Mouse (Mus musculus): ENCODE results near the gene Id3.
"Not testable (repeated sequence)": the region's sequence is repeated elsewhere in the genome, so short reads cannot be mapped to it uniquely, and the experiment has no call there.

The Id3 gene

DNA sequence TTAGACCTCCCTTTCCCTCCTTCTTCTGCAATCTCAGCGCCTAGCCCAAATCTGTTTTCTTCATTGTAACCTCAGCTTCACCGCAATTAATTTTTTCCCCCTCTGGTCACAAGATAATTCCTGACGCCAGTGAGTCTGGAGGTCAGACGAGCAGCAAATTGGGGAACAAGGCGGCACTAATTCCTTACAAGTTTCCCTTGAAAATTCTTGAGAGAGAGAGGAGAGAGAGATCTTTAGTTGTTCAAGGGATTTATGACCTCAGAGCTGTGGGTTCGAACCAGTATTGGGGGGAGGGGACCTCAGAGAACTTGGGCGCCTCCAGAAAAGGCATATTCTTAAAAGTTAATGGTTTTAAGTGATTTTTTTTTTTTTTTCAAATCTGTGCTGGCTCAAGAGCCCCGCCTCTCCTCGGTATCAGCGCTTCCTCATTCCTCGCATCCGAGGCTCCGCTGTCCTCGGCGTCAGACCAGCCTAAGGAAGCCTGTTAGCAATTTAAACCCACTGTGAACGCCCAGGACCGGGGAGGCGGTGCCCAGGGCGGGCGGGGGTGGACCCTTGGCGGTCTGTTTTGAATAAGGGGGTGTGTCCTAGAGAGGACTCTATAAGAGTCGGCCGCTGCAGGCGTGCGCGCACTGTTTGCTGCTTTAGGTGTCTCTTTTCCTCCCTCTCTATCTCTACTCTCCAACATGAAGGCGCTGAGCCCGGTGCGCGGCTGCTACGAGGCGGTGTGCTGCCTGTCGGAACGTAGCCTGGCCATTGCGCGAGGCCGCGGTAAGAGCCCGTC, at the start of gene Id3:
Gene Id3, plus strand, starts transcription at position 305 of the 784 bp plus-strand sequence.
- DNase-seq: peak; percentile 59 to 60

GRCm38 (mm10) chr4:136094519-136095219, 48.6 kb upstream of the Id3 start:
- DNase-seq: peak in 1 of 2 experiments; percentile 30

DNA sequence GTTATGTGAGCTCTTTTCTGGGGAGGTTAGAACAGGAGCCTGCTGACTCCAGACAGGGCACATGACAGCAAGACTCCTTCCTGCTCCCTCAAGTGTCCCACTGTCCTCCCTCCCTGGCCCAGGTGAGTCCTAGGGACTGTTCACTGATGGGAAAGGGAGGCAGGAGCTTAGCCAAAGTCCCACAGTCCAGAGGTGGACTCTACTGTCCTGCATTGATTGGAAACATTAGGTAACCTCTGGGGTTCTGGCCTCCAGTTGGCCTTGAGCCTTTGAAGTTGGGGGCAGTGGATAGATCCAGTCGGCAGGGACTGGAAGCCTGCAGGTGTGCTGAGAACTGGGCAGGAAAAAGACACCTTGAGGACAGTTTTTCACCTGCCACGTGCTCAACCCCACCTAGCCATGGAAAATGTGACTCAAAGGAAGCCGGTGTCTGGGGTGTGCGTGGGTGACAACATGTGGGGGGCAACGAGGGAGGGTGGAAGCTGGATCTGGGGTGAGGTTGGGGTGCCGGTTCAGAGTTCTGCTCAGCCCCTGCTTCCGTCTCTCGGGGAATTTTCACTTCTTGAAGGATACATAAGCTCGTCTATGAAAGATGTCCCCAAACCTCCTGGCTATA, 47.7 kb upstream of the Id3 start:
- no peak for DNase-seq

GRCm38 (mm10) chr4:136096446-136097113, 46.7 kb upstream of the Id3 start:
- DNase-seq: no peak

DNA sequence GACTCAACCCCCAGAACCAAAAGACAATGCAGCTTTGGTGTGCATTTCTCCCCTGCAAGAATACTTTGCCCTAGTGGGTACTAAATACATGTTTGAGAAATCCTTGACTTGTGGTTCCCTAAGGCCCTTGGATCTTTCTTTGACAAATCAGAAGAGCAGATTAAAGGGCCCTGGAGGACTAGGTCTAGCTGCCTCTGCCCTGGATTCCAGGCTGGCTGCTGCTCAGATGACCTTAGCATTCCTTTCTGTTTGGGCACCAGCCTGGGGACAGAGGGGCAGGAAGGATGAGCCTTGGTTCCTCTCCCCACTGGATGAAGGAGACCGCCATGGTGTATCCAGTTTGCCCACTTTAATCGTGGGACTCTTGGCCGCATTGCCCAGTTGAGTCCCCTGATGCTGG, 44.9 kb upstream of the Id3 start:
- DNase-seq: no peak

DNA sequence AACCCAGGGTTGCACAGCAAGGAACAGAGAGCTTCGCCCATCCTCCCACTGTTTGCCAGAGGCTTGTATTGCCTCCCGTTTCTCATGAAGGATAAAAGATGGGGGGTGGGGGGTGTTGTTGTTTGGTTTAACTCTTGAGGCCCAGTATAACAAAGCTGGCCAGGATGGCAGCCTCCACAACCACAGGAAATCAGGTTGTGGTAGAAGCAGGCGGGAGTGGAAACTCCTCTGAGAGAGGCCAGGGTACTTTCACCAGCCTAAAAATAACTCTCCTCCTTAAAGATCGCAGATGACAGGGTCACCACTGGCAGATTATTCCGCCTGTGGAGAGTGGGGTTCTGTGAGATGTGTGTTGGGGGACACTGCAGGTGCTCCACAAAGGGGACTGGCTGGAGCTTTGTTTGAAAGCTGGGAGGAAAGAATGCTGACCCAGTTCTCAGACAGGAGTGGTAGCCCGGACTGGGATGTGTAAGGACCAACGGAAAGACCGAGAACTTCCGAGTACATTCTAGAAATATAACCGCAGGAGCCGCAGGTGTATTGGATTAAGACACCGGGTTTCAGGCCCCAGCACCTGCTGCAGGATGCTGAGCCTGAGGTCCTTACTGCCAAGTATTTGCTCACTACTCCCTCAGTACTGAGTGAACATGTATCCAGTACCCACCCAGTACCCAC, 42.8 kb upstream of the Id3 start:
- DNase-seq: no peak

DNA sequence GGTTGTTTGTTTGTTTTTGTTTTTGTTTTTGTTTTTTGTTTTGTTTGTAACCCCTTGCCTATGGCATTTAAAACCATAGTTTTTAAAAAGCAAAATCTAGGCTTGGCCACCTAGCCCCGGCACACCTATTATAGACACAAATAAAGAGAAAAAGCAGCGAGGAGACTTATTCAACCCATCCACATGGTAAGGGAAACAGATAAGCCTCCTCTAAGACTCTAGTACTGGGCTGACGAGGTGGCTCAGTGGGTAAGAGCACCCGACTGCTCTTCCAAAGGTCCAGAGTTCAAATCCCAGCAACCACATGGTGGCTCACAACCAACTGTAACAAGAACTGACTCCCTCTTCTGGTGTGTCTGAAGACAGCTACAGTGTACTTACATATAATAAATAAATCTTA, 41.5 kb upstream of the Id3 start:
- DNase-seq: not testable (repeated sequence)

GRCm38 (mm10) chr4:136104590-136105337, 38.5 kb upstream of the Id3 start:
- DNase-seq: peak; percentile 7 to 22

- DNase-seq: no peak
Measured at GRCm38 (mm10) chr4:136106880-136107301, 36.4 kb upstream of the Id3 start.

DNA sequence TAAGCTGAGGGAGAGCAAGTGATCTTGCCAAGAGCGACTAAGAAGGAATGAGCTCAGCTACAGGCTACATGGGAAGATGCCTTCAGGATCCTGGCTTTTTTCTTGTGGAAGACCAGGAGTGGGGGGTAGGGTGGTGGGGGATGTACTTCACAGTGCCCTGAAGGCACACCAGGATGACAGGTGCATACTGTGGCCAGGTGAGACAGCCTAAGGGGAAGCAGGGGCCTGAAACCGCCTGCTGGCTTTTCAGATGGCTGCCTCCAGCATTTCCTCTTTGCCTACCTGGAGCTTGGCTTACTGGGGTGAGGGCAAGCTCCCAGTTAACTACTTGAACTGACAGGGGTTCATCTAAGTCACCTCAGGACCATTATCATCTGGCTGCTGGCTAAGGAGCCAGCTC, 34.1 kb upstream of the Id3 start:
- no peak for DNase-seq

DNA sequence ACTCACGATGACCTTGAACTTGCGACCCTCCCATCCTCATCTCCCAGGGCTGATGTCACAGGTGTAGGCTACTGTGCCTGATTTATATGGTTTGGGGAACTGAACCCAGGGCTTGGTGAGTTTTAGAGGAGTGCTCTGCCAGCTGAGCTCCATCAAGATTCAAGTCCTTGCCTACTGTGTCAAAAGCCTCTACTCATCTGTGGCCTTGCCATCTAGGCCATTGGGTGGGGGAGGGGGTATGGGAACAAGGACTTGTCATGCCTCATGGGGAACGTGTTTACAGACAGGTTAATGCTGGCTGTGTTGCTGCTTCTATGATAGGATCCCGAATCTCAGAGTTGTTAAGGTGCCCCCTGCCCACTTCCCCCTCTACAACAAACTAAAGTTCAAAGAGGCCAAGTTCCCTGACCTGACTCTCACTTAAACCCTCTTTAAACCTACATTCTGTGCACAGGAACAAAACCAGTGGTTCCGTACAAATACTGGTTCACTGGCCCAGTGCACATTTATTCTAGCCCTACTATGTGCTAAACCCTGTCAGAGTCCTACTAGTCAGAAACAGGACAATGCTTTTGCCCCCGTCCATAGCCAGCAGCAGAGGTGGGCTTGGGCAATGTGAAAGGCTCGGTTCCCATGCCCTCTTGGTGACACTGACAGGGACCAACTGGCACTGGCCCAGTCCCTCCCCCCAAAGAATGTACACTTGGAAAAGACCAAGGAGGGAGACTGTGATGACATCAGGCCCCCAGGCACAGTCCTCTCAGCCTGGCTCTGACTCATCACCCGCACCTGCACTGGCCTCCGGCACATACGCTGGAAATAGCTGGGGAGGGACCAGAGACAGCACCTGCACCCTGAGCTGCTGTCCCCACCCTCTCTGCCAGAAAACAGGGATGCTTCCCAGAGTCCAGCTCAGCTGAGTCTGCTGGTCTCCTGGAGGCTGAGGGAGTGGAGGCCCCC, 33.1 kb upstream of the Id3 start:
- DNase-seq: no peak

DNA sequence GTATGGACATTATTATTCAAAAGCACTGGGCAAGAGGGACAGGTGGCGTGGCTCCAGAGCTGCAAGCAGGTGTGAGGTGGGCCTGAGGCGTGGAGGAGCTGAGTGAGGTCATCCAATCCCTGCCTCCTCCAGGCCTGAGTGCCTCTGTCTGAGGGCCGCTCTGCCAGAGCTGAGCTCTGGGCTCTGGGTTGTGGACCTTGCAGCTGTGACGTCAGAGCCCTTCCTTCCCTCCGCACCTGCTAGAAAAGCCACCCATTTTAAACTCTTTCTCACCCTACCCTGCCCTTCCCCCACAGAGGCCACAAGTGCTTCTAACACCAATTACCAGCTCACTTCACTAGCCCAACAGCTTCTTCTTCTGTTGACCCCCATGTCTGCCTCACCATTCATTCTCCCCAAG, 31.0 kb upstream of the Id3 start:
- no peak for DNase-seq

DNA sequence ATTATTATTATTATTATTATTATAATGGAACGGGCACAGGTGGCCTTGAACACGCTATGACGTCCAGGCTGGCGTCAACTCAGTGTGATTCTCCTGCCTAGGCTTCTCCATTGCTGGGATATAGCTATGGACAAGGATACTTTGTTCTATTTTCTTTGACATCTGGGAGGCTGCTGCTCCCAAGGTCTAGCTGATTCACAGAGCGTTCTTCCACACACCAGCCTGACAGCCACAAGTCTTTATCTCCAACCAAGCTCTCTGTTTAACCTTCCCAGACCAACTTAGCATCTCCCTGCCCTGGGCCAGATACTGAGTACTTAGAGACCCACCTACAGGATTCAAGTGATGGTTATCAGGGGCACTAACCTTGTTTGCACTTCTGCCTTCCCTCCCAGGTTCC, 28.6 kb upstream of the Id3 start:
- DNase-seq: no peak

GRCm38 (mm10) chr4:136117022-136117421, 26.3 kb upstream of the Id3 start:
- peak in 1 of 2 experiments; percentile 18 for DNase-seq

GRCm38 (mm10) chr4:136120041-136120440, 23.3 kb upstream of the Id3 start:
- DNase-seq: no peak

DNA sequence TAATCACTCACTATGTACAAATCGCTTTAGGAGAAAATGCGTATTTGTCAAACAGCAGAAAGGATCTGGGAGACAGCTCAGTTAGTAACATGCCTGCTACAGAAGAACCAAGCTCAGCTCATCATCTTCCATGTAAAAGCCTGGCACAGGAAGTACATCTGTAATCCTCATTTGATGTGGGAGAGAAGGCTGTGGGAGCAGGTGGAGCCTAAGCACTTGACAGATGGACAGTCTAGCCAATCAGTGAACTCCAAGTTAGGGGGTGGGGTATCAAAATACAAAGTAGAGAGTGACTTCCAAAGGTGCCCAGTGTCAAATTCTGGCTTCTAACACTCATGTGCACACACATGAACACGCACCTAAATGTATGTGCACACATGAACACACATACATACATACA, 22.1 kb upstream of the Id3 start:
- no peak for DNase-seq

DNA sequence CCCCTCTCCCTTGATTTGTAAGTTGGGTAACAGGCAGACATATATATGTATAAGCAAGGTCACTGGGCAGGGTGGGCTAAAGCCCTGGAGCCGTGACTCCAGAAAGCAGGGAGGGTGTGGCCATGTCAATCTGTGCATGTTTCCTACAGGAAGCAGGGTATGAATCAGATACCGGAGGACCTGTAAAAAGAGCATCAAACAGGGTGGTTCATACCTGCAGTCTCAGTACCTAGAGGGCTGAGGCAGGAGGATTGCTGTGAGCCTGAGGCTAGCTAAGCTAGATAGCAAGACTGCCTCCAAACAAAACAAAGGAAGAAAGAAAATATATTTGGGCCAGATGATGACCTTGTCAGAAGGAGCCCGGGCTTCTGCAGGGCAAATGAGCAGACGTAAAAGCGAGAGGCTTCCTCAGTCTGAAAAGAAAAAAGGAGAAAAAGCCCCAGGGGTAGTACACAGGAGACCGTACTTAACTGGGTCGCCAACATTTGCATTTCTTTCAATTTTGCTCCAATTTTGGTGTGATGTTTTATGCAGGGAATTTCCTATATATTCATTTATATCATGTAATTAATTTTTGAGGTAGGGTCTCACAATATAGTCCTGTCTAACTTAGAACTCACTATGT, 21.3 kb upstream of the Id3 start:
- DNase-seq: no peak

- DNase-seq: no peak
Measured at GRCm38 (mm10) chr4:136123111-136123791, 20.0 kb upstream of the Id3 start.

GRCm38 (mm10) chr4:136123792-136124161, 19.5 kb upstream of the Id3 start:
- DNase-seq: no peak

DNA sequence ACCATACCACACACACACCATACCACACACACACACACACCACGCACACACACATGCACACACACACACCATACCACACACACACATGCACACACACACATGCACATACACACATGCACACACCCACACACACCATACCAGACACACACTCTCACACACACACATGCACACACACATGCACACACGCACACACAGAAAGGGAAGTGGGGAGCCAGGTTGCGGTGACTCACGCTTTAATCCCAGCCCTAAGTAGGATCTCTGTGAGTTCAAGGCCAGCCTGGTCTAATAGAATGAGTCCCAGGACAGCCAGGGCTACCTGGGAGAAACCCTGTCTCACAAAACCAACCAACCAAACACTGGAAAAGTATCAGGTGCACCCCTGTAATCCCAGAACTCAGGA, 18.7 kb upstream of the Id3 start:
- DNase-seq: no peak

Measured in cerebellum, postnatal 14 days (tissue).